Mouse (Mus musculus): ENCODE measurements at regions not wholly inside any gene's neighbourhood (a gene's known extent, or its start where the extent isn't known, plus 50 kb on each side); places are given as distances from the start of the nearest gene placed in this dataset.

- no peak for TF ChIP-seq POLR2A (IDR thresholded peaks at IDR 0.05; ENCODE audit: borderline replicate concordance, extremely low read depth, insufficient read depth, insufficient read length, poor library complexity, severe bottlenecking)
- no peak for TF ChIP-seq CTCF (IDR thresholded peaks at IDR 0.05; ENCODE audit: borderline replicate concordance, extremely low read depth, insufficient read depth, insufficient read length)
- DNase-seq (ENCODE audit: low read depth) = peak; percentile 49
Measured at GRCm38 (mm10) chr16:70235189-70235588, 78.6 kb upstream of the Gbe1 start.

DNA sequence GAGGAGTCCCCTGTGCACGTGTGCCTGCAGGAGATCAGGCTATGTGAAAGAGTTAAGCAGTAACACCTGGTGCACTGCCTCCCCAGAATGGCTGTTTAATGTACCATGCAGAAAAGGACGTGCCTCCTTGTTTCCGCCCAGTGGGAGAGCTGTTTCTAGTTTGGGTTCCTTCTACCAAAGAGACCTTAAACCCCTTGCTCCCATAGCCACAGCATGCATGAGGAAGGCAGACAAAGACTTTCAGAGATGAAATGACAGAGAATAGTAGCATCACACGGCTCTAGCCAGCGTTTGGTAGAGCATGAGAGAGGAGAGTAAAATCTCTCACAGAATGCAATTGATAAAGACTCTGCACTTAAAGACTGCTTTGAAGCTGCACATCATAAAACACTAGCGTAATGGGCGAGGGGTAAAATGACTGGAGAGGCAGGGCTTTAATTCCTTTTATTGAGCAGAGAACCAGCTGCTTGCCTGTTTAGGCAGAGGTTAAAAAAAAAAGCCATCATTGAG is 74.3 kb upstream of the Gbe1 start:
- peak; percentile 72 for DNase-seq (ENCODE audit: low read depth)
- TF ChIP-seq POLR2A (IDR thresholded peaks at IDR 0.05; ENCODE audit: borderline replicate concordance, extremely low read depth, insufficient read depth, insufficient read length, poor library complexity, severe bottlenecking) (no peak), CTCF (IDR thresholded peaks at IDR 0.05; ENCODE audit: borderline replicate concordance, extremely low read depth, insufficient read depth, insufficient read length) (no peak)

DNA sequence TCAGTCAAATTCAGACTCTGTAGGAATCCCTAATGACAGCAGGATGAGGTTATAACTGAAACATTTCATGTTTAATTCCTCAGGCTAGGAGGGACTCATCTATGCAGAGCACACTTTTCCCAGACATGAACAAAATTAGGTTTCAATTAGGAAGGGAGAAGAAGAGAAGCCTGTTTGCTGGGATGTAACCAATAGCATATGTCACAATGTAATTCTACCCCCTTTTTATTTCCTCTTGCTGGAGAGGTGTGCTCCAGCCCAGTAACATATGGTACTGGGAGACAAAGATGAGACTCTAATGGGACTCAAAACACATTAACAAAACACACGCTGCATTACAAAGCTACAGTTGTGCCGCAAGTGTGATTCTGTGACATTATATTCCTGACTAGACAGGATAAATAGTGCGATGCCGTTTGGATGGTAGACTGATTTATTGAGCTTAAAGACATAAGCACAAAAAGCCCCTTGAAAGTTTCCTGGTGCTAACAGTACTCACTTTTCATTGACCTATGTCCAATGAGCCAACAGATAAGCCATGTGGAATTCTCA is 69.5 kb upstream of the Gbe1 start:
- TF ChIP-seq POLR2A (IDR thresholded peaks at IDR 0.05; ENCODE audit: borderline replicate concordance, extremely low read depth, insufficient read depth, insufficient read length, poor library complexity, severe bottlenecking) = no peak
- no peak for TF ChIP-seq CTCF (IDR thresholded peaks at IDR 0.05; ENCODE audit: borderline replicate concordance, extremely low read depth, insufficient read depth, insufficient read length)
- DNase-seq (ENCODE audit: low read depth) = peak; percentile 68

- peak; percentile 71 for DNase-seq (ENCODE audit: low read depth)
- TF ChIP-seq POLR2A (IDR thresholded peaks at IDR 0.05; ENCODE audit: borderline replicate concordance, extremely low read depth, insufficient read depth, insufficient read length, poor library complexity, severe bottlenecking) (no peak), CTCF (IDR thresholded peaks at IDR 0.05; ENCODE audit: borderline replicate concordance, extremely low read depth, insufficient read depth, insufficient read length) (no peak)
Measured at GRCm38 (mm10) chr16:70244963-70245362, 68.8 kb upstream of the Gbe1 start.

GRCm38 (mm10) chr16:70259364-70259763 is 54.4 kb upstream of the Gbe1 start:
- no peak for DNase-seq (ENCODE audit: low read depth)
- TF ChIP-seq CTCF (IDR thresholded peaks at IDR 0.05; ENCODE audit: borderline replicate concordance, extremely low read depth, insufficient read depth, insufficient read length) (no peak), POLR2A (IDR thresholded peaks at IDR 0.05; ENCODE audit: borderline replicate concordance, extremely low read depth, insufficient read depth, insufficient read length, poor library complexity, severe bottlenecking) (no peak)

DNA sequence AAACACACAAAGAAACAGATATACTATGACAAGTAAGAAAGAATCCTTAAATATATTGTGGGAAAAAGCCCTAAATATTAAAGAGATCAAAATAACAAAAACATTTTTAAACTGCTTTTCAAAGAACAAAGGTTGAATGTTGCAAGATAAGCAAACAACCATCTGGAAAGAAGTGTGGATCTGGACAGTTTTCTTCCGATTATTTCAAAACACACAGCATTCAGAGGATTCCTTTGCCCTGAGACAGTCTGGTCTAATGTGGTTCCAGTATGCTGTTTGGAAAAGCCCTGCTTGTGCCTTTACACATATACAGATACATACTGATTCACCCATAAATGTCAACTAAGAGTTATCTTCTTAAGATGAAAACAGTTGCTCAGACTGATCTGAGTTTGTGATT is 53.6 kb upstream of the Gbe1 start:
- TF ChIP-seq CTCF (IDR thresholded peaks at IDR 0.05; ENCODE audit: borderline replicate concordance, extremely low read depth, insufficient read depth, insufficient read length) (no peak), POLR2A (IDR thresholded peaks at IDR 0.05; ENCODE audit: borderline replicate concordance, extremely low read depth, insufficient read depth, insufficient read length, poor library complexity, severe bottlenecking) (no peak)
- DNase-seq (ENCODE audit: low read depth) = no peak

All from brain, embryonic 14.5 days (tissue).